Mouse (Mus musculus) left cerebral cortex, adult 6 months (tissue): ENCODE data around the gene A630001G21Rik. TPM values are rescaled to one million over a fixed set of nuclear protein-coding genes. Genes with fewer than 3 reads are reported as not detected.

Source experiments
- long read RNA-seq, 2 experiments: library from polyadenylated mRNA; unstranded; transcript quantifications; one replicate each; pipeline ENCODE4 v2.0.0; 2019 to 2020
- polyA plus RNA-seq: library from polyadenylated mRNA; unstranded; fragments of <200 nt; fragmentation: Nextera tagmentation; gene quantifications from 2 replicates; pipeline ENCODE4 v1.2.3, GENCODE M21; 2021

The A630001G21Rik gene
- 0.10 and 0.34 TPM in 2 replicates for polyA plus RNA-seq
- long read RNA-seq, experiment 1 = 0 reads
- long read RNA-seq, experiment 2 = 0 reads

GRCm38 (mm10) chr1:85778436-85778835 lies at the start of gene A630001G21Rik:
A630001G21Rik (minus strand) TSS chr1:85778643.

GRCm38 (mm10) chr1:85793208-85794105 lies 15.0 kb upstream of the A630001G21Rik start, which contains the start of gene Cab39:
Cab39 (plus strand) TSS chr1:85793441.

Other genes with a start within 250 kb of the A630001G21Rik start
- not detected in 2 replicates for gene G530012D18Rik, start 203.0 kb downstream of the A630001G21Rik start, polyA plus RNA-seq
- 0.65 and 0.89 TPM in 2 replicates for gene Sp110, start 179.8 kb downstream of the A630001G21Rik start, polyA plus RNA-seq
- 0.76 and 0.84 TPM in 2 replicates for gene Sp140, start 178.3 kb downstream of the A630001G21Rik start, polyA plus RNA-seq
- 1.9 and 2.1 TPM in 2 replicates for gene Sp100, start 128.7 kb downstream of the A630001G21Rik start, polyA plus RNA-seq
- 19.2 and 29.2 TPM in 2 replicates for gene Cab39, start 14.8 kb upstream of the A630001G21Rik start, polyA plus RNA-seq
- 479 and 640 TPM in 2 replicates for gene Itm2c, start 115.6 kb upstream of the A630001G21Rik start, polyA plus RNA-seq
- gene 4933407L21Rik, start 149.8 kb upstream of the A630001G21Rik start, polyA plus RNA-seq = 4.8 and 9.8 TPM in 2 replicates
- gene Gpr55, start 182.4 kb upstream of the A630001G21Rik start, polyA plus RNA-seq = 0.08 and 0.17 TPM in 2 replicates
- gene Spata3, start 238.2 kb upstream of the A630001G21Rik start, polyA plus RNA-seq = 1.2 and 1.8 TPM in 2 replicates